Mouse (Mus musculus): ENCODE measurements around the gene Ott.
"Not testable (repeated sequence)": the region's sequence is repeated elsewhere in the genome, so short reads cannot be mapped to it uniquely, and the experiment has no call there.

The Ott gene

DNA sequence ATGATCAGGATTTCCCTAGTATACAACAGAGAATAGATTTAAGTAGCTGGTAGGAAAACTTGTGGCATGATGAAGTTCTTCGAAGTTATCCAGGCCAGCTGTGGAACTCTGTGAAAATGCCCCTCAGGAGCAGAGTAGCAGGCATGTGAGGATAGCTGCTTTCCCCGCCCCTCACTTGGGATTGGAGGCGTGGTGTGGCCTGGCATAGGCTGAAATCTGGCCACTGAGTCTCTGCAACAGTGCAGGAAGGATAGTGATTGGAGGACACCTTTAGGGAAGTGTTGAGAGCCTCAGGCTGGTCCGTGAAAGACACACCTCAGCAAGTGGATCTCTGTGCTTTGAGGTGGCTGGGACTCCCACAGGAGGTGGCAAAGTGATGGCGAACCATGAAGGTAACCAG is at the start of gene Ott:
Ott (plus strand) TSS at position 301 of the 400 bp plus-strand sequence.
- DNase-seq (ENCODE audit: low spot score): not testable (repeated sequence)
